Mouse (Mus musculus) hindlimb bud, embryonic 11.5 days (tissue): ENCODE measurements around the gene Mical3.
A peak's percentile ranks its signal among the peaks of the same experiment; 100 is the strongest.

Experiments
- DNase-seq: peaks from one replicate; pipeline ENCODE4 v3.0.0-alpha.2; 2012; ENCODE audit warnings: low read depth, low spot score; ENCODE audit errors: extremely low spot score

The Mical3 gene

DNA sequence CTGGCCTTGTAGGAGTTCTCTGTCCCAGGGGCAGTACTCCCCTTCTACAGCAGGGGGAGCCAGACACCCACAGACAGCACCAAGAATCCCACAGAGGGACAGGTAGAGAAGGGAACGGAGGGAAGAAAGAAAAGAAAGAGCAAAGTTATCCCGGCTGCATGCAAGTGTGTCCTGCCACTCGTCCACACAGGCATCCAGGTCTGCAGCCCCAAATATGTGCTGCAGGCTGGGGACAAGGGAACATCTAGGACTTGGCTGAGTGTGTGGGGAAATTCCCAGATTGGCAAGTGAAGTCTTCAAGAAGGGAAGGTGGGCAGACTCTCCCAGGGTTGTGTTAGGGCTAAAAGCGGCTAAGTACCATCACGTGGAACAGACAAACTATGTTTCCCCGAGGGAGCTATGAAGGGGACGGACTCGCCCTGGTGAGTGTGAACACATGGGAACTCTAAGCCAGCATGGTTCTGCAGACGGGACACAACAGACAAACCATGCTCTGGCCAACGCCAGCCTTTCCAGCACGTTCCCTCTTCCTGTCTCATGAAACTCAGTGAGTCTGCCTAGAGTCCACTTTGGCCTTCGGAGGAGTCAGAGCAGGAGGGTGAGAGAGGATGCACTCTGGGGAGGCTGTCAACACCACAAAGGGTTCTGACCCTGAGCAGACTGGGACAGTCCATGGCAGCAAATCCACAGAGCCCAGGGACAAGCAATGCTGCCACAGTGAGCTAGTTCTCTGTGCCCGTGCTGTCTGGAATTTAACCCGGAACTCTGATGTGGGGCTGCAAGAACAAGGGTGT is 158.8 kb downstream of the Mical3 start:
- DNase-seq, result peak; percentile 41

DNA sequence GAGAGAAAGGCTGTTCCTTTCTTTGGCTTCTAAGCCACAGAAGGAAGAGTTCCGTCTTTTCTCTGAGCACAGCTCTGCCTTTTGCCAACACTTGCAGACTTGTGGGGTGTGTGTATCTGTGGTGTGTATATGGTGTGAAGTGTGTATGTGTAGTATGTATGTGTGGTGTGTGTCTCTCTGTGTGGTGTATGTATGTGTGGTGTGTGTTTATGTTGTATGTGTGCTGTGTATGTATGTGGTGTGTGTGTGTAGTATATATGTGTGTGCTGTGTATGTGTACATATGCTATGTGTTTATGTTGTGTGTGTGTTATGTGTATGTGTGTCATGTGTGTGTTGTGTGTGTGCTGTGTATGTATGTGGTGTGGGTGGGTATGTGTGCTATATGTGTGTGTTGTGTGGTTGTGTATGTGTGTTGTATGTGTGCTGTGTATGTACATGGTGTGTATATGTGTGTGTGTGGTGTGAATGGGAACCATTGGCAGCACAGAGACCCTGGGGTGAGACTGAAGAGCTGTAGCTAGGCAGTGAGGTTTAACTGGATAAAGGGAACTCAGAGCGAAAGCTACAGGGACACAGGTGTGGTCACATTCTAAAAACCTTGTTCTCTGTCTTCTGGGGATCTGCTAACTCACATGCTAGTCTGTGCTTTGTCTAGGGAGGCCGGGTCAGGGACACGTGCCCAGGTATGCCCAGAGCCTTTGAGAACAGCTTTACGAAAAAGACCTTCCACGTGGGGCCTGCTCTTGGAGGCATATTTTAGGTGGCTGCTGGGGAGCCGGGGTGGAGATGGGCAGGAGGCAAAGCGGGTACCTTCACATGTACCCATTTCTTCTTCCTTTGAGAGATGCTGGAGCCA is 159.6 kb downstream of the Mical3 start:
- no peak for DNase-seq

DNA sequence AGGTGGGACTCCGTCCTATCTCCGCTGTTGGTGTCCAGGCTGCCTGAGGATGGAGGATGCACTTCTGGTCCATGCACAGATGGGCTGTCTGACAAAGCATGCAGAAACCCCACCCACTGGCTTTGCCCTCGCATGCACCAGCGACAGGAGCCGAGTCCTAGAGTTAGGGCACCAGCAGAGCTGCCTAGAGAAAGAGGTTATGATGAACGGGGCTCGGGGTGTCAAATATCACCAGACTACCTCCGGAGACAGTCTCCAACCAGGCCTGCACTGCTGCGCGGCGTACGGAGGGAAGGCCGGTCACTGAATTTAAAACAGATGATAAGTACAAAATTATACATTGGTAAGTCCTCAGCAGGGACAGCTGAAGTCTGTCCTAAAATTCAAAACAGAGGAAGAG is 165.0 kb downstream of the Mical3 start:
- no peak for DNase-seq

DNA sequence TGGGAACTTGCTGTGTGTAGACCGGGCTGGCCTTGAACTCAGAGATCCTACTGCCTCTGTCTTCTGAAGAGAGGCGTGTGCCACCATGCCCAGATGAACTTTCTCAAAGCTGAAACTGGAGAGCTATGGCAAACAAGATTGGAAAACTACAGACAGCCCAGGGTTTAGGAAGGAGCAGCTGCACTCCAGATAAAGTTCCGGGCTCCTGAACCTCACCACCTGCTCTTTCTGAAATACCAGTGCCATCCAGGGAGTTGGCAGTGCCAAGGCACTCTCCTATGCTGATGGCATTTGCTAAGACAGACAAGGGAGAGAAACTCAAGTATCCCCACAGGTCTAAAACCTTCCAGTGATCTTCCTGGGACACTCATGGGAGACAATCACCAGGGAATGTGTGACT is 166.6 kb downstream of the Mical3 start:
- DNase-seq, result no peak

DNA sequence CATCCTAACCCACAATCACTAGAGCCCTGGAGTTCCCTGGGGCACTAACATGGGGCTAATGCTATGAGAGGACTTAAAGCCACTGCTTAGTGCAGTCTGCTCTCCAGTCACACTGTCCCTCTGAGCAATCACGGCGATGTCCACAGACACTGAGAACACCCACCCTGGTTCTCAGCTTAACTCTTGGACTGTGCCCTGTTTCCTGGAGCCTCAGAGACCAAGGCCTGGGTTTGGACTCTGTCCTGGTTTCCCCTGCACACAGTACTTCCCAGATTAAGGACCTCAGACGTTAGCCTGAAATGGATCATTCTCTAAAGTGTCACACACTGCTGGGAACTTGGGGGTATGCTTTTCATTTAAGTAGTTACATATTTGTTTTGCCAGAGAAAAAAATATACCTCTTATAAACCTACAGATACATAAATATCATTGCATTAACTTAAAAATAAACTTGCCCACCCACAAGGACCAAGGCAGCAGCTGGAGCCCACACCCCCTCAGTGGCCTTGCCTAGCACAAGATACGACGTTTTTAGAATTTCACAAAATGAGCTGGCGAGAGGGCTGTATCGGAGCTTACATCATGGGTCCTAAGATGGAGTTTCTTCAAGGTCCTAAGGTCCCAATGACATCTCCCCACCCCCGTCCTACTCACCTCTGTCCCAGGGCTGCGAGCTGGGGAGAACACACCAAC is 170.3 kb downstream of the Mical3 start:
- no peak for DNase-seq

DNA sequence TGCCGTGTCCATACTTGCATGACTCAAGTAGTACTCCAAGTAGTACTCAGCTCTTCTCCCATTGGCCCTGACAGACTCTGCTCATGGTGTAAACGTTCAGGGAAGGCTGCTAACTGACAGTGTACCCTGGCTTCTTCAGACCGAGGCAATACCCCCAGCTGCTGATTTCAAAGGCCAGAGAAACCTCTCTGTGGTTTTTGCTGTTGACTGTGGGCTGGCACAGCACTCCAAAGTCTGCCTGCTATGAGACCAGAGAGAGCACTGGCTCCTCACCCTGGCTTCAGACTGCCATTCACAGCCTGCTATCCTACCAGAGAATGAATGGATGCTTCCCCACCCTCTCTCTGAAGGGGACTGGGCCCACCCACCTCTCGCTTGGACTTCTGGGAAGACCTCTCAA is 173.5 kb downstream of the Mical3 start:
- DNase-seq, result no peak

DNA sequence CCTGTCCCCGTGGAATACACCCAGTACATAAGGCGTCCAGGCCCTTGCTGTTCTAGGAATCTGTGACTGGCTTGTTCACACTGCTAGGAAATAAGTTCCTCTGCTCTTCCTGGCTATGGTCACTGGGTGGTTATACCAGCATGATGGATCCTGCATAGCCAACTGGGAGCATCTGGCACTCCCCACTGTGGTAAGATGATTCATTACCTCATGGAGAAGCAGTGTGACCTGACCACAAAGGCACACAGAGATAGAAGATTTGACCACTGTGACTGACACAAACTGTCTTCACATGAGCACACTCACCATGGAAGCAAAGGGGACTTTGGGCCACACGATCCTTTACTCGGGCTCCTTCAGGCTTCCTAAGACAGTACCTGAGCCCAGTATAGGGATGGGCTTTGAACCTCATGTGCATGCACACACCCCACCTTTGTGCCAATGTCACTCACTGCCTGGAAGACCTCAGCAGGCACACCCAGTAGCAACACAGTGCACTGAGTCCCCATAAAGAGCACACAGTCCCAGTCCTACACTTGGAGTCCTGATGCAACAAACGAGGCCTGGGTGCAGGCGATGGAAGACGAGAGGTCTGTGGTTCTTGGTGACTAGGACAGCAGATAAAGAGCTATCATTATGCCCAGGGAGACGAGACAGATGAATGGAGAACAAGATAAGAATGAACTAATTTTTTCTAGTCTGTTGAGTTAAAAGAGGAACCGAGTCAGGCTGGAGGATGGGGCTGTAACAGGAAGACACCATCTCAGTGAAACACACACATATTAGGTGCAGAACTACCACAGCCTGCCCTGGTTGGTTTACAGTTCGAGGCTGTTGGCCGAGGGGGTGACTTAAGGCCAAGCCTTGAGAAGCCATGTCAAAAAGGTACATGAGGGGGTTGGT is 174.3 kb downstream of the Mical3 start:
- no peak for DNase-seq

DNA sequence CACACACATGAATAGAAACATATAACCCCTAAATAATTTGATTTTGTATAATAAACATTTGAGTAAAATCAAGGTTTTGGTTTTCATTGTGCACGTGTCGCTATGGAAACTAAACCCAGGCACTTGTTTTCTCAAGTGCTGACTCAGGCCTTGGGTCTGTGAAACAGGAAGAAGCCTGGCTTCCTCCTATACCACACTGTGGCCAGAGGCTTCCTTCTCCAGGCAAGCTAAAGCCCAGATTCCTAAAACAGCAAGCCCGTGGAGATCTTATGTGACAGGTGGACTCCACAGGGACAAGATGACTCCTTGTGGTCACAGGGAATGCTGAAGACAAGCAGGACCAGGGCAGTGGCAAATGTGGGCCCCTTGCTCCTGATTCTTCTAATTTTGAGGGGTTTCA is 175.6 kb downstream of the Mical3 start:
- no peak for DNase-seq

DNA sequence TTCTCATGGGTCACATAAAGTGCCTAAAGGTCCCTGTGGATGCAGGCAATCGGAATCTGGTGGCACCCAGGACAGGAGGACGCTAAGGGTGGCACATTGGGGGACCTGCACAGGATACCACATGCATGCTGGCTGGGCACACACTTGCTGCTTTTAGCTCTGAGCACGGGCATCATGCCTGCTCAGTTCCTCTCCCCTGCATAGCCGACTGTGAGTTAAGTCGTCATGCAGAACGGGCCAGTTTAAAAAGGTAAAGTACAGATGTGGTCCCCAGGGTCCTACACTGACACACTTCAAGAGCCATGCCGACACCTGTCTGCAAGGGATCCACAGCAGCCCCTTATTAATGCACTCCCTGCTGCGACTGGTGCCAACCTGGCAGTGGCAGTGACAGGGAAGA is 176.6 kb downstream of the Mical3 start:
- DNase-seq, result no peak

DNA sequence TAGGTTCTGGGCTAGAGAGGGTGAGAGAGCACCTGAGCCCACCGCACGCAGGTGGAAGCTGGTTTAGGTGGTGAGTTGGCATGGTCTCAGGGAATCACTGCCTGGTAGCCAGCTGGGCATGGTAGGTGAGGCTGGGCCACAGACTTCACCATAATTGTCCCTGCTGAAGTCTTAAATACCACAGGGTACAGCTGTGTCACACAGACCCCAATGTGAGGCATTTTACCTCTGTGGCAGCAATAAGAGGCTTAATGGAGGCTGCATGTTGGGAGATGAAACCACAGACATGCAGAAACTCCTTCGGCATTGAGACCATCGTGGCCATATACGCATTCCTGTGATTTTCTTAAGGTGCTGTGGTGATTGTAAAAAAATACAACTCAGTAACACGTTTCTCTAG is 178.3 kb downstream of the Mical3 start:
- DNase-seq, result no peak

DNA sequence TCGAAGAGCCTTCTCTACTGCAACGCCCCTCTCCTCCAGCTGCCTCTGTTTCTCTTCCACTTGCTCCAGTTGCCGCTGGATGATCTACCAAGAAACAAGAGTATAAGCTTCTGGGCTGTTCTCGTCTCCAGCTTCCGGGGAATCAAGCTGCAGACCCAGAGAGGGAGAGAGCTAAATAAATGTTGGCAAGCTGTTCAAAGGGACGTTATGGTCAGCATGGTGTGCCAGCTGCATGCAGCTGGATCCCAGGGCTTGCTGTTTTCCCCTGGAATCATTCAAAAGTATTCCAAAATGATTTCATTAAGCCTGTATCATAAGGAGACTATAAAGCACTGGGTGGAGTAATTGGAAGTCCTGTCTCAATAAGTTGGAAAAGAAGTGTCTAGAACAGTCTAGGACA is 179.5 kb downstream of the Mical3 start:
- DNase-seq, result no peak

DNA sequence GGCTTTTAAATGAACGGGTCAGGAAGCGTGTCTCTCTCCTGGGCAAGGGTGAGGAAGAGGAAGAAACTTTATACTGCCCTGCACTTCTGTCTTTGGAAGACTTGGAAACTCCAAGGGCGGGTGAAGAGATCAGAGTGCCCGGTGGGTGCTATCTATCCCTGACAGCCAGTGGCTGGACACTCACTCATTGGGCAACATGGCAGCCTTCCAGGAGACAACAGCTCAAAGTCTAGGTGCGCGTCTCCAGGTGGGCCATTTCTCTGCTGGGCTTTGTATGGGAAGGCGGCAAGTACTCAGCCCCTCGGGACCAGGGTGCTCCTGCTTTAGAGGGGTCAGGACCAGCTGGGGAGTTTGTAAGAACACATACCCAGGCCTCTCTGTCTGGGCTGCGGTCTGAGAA is 185.3 kb downstream of the Mical3 start:
- no peak for DNase-seq

DNA sequence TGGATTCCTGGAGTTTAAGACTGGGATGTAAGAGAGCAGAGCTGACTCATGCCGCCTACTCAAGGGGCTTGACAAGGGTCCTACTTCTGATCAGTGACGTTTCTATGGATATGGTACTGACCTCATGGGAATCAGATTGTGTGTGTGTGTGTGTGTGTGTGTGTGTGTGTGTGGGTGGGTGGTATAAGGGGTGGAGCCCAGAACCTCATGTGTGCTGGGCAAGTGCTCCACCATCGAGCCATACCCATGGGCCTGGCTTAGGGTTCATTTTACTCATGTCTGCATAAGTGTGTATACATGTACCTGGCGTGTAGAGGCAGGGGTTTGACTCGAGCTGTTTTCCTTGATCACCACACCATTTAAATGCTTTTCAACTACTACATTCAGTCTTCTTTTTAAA is 186.8 kb downstream of the Mical3 start:
- DNase-seq, result no peak

DNA sequence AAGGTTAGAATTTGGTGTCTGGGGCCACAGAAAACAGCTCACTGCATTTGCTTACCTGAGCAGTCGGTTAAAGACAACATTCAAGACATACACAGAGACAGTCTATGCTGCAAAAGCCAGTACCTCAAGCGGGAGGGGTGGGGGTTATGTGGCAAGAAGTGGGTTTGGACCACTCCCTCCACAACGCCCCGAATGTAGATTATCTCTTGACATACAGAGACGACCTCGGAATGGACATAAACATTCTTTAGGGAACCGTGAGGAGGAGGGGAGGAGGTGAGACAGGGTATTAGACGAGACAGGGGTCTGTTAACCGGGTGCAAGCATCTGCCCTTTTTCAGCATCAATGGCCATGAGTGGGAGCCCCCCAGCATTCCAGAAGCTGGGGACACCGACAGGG is 187.2 kb downstream of the Mical3 start:
- DNase-seq, result no peak

DNA sequence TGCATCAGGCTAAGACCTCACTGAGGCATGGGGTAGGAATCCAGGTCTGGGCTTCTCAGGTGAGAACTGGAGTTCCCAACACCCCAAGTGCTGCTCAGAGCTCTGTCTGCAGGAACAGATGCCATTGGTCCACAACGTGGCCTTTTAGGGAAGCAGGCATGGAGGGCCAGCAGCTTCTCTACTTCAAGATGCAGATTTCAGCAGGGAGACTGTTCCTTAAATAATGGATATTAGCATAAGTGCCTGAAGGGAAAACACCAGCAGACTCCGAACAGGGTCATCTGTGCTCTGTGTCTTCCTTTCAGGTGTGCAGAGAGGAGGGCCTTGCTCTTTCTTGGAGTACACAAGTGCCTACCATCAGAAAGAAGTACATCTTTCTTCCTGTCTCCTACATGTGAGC is 187.7 kb downstream of the Mical3 start:
- DNase-seq, result no peak

DNA sequence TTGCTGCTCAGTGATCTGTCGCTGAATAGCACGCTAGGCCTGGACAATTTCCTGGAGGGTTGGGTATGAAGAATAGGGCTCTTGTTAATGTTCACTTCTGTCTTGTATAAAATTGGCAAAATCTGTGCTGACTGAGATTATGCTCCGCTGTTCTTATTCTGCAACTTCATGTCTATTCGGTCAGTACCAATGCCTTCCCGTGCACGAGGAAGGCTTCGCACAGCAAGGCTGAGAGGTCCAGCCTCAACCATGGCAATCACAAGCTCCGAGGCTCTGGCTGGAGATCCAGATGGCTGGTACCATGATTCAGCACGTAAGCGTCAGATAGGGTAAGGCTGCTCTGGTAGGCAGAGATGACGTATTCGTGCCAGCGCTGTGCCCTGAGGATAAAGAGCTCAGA is 189.2 kb downstream of the Mical3 start:
- no peak for DNase-seq

DNA sequence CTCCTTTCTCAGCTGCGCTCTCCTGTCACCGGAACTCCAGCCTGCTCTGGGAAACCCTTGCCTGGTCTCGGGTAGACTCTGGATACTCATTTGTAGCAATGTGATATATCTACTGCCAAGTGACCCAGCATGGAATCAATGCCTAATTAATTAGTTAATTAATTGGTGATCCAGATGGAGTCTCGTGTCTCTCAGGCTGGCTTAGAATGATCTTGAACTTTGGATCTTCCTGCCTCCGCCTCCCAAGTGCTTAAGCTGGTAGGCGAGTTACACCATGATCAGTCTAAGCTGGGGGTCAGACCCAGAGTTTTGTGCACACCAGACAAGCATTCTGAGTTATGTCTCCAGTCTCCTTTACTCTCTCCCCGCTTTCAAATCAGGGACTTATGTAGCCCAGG is 189.7 kb downstream of the Mical3 start:
- no peak for DNase-seq

DNA sequence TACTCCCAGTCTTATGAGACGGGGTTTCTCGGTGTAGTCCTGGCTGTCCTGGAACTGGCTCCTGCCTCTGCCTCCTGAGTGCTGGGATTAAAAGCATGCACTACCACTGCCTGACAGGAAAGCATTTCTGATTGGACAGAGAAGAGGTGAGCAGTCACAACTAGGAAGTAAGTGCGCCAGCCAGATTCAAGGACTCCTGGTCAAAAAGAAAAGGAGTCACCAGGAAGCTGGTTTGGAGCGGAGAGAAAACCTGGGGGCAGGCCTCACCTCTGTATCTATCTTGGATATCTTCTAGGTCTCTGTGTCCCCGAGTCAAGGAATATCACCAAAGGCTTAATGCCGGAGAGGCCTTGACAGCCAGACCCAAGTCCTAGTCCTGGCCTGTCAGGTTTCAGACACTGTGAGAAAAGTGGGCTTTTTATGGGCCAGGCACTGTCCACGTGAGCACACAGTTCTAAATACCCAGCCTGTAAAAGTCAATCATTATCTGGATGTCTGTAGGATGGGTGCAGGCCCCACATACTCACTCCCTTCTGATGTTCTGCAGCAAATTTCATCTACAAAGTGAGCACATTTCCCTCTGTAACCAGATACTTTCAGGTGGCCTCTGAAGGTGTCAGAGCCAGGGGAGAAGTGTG is 190.2 kb downstream of the Mical3 start:
- DNase-seq, result no peak

DNA sequence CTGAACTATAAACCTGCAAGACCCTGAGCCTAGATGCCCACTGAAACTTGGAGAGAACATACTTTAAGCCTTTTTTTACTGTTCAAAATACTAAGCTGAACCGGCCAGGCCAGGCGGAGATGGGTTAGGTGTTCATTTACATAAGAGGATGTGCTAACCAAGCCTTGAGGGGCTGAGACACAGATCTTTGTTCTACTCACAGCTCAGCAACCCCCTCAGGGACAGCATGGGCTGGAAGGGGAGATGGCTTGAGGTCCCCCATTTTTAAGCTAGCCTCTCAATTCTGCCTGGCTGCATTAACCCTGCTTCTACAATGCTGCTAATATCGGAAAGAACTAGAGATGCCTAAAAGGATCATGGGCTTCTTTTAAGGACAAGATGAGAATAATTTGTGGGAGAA is 191.0 kb downstream of the Mical3 start:
- DNase-seq, result no peak

DNA sequence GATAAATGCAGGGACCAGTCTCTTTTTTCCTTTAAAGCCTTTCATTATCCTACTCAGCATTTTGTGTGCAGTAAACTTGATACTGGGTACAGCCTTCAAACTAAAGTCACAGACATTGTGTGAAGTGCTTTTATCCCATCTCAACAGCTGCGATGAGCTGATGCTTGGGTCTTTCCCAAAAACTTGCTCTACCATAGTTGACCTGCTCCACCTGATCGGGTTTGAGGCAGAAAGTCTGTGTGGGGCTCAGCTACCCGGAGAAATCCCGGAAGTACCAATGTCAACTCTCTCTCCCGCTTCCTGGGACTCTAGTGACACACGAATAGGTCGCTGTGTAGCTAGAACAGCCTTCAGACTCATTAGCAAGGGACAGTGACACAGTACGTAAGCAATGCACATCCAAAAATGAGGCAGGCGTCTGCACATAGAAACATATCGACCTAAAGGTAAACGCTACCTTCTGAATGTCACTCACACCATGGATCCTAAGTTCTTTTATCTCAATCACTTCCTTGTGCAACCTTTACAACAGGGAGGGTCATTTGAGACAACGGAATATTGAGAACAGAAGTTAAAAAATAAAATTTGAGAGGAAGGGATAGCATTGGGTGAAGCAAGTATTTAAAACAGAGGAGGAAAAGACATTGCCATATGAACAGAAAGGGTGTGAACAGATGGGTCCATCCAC is 191.9 kb downstream of the Mical3 start:
- no peak for DNase-seq
